Mouse (Mus musculus): Measurements from ENCODE around the gene Grk6.

DNA sequence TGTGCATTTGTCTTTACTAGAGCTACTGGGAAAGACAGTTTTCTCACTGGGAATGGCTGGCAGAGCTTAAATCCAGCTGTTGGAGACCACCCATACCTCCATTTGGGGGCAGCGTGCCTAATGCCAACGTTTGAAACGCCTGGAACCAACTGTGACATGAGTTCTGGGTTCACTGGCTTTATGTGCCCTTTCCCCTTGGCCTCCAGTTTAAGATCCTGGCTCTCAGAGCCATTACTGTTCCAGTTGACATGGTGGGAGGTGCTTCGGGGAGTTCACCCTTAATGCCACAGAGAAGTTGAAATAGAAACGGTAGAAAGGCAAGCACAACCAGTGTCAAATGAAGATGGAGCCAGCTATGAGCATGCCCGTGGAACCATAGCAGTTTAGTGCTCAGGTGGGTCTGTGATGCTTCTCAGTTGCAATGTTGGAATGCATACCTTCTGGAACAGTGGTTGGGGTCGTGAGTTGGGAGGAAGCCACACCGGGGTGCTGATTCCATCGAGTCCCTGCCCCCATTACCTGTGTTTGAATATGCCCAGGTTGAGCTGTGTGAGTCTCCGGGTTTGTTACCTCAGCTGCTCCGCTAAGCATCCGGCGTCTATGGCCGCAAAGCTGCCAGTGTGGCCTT lies 18.6 kb downstream of the Grk6 start:
- no peak for TF ChIP-seq CTCF (IDR thresholded peaks at IDR 0.05; ENCODE audit: low read depth)
- TF ChIP-seq EP300 (IDR thresholded peaks at IDR 0.05; ENCODE audit: low read depth): no peak

Data from heart, postnatal 0 days (tissue).